20 mouse cellular contexts compared by ENCODE assay signal in the genomic region with DNA sequence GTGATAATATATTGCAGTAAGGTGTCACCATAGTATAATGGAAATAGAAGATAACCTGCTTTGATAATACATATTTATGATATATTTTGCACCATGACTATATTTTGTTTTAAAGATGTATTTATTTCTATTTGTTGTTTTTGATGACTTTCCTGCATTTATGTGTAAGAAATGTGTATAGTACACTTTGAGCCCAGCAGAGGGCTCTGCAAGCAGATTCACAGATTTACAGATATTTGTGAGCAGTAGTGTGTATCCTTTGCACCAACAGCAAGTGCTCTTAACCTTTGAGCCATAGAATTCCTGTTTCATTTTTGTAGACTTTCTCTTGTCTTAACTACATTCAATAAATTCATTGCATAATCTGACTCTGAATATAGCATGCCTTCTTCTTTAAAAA. TPM values are rescaled to one million over a fixed set of nuclear protein-coding genes. Genes with fewer than 3 reads are reported as not detected.
"Had no signal": no experiment of that assay in that cellular context is flagged by ENCODE, and none has a peak within 500 bp of the region (broad histone marks: within the 10 kb centered on the region; RNA-seq: fewer than 3 reads in every experiment).

No protein-coding gene starts in this region.

- H3K9me3 ChIP-seq: limb, embryonic 13.5 days; midbrain, embryonic 12.5 days; neural tube, embryonic 13.5 days had no signal

- DNase-seq: kidney, adult 11 months; kidney, adult 9 months; kidney, postnatal 14 days; layer of hippocampus, adult 9-11 months; layer of hippocampus, postnatal 36 days; left cerebral cortex, postnatal 4 days; lung, adult 18-20 months; lung, postnatal 4 days; retina, postnatal 1 day; right cerebral cortex, postnatal 4 days; spleen, adult 18-20 months; thymus, adult 2 months; thymus, postnatal 25 days had no signal

- H3K4me3 ChIP-seq: limb, embryonic 13.5 days; midbrain, embryonic 12.5 days; neural tube, embryonic 13.5 days had no signal

- H3K36me3 ChIP-seq: limb, embryonic 13.5 days; midbrain, embryonic 12.5 days; neural tube, embryonic 13.5 days had no signal

- H3K9ac ChIP-seq: limb, embryonic 13.5 days; liver, embryonic 14.5 days; midbrain, embryonic 12.5 days; neural tube, embryonic 13.5 days had no signal

- ATAC-seq: lung, postnatal 0 days had no signal

- H3K27me3 ChIP-seq: limb, embryonic 13.5 days; midbrain, embryonic 12.5 days; neural tube, embryonic 13.5 days had no signal

- H3K4me2 ChIP-seq: limb, embryonic 13.5 days; midbrain, embryonic 12.5 days; neural tube, embryonic 13.5 days had no signal

- H3K4me1 ChIP-seq: limb, embryonic 13.5 days; midbrain, embryonic 12.5 days; neural tube, embryonic 13.5 days had no signal

- H3K27ac ChIP-seq: limb, embryonic 13.5 days; liver, embryonic 14.5 days; midbrain, embryonic 12.5 days; neural tube, embryonic 13.5 days had no signal

RNA-seq across cellular contexts. Expression of gene Cntn4, which starts 10.7 kb away (rescaled TPM):
- total RNA-seq: liver, adult 2 months; megakaryocyte, adult 5-6 weeks had no signal
- polyA plus RNA-seq: liver, adult 2 months; thymus, adult 2 months had no signal
